In the genomic region with DNA sequence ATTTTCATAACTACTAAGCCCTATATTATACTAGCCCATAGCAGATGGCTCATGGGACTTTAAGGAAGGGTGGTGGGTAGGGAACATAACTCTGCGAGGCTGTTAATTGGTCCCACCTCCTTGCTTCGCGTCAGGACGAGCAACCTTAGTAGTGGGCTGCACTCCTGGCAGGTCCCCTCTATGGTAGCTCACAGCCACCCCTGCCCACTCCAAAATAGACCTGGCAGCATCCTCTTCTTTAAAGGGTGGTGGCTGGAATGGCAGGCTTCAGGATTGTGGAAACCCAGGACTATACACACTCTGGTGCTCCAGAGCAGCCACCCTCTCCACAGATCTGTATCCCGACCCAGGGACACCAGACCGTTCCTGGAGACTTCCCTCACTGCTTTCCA, we compare ENCODE assay signal across 8 mouse cellular contexts. TPM values are rescaled to one million over a fixed set of nuclear protein-coding genes. Genes with fewer than 3 reads are reported as not detected.
DNase-seq lines count a peak whose midpoint lies in the region; ATAC-seq and TF ChIP-seq lines count a peak whose summit lies in the region.

No protein-coding gene starts in this region.

- peak overlapping the region; percentile 93 for H3K4me2 ChIP-seq in limb, embryonic 13.5 days (replicated peaks)
- H3K4me2 ChIP-seq in stomach, embryonic 16.5 days (ENCODE audit: low read depth, low read length): peak overlapping the region; percentile 83

- ATAC-seq in cerebellum, adult (ENCODE audit: insufficient number of reproducible peaks, low FRiP score, low TSS enrichment): peak; percentile 66
- ATAC-seq in limb, embryonic 13.5 days (ENCODE audit: low FRiP score, low read depth): peak; percentile 82
- ATAC-seq in stomach, embryonic 16.5 days (ENCODE audit: insufficient read depth, low FRiP score): peak; percentile 7; the same call in 1 of the 2 replicates

- no peak for TF ChIP-seq CTCF in spleen, adult 2 months (IDR thresholded peaks at IDR 0.05; ENCODE audit: extremely low read depth, insufficient read depth, insufficient read length, insufficient replicate concordance)

- WGBS in spleen, adult 2 months: 15% methylated on average over 6 of the region's 6 CpGs
- 8% methylated on average over 6 of the region's 6 CpGs for WGBS in limb, embryonic 13.5 days
- 7% methylated on average over 6 of the region's 6 CpGs for WGBS in stomach, embryonic 16.5 days

- H3K4me3 ChIP-seq in spleen, adult 2 months (ENCODE audit: extremely low read depth, insufficient read depth, insufficient read length): peak overlapping the region; percentile 95; the same call in 1 of the 2 replicates
- peak overlapping the region; percentile 89 for H3K4me3 ChIP-seq in limb, embryonic 13.5 days
- peak overlapping the region; percentile 97 for H3K4me3 ChIP-seq in stomach, embryonic 16.5 days (replicated peaks; ENCODE audit: low read length)

- H3K27ac ChIP-seq in spleen, adult 2 months (ENCODE audit: insufficient read depth, low read length): peak overlapping the region; percentile 47; the same call in 1 of the 2 replicates
- peak overlapping the region; percentile 81; the same call in 1 of the 2 replicates for H3K27ac ChIP-seq in limb, embryonic 13.5 days
- H3K27ac ChIP-seq in stomach, embryonic 16.5 days (ENCODE audit: low read length): peak overlapping the region; percentile 30; the same call in 1 of the 2 replicates

- H3K27me3 ChIP-seq in spleen, adult 2 months (ENCODE audit: control insufficient read depth, insufficient read depth, low read length): no peaks in the 10 kb centered on the region
- H3K27me3 ChIP-seq in limb, embryonic 13.5 days: no peaks in the 10 kb centered on the region
- H3K27me3 ChIP-seq in stomach, embryonic 16.5 days (ENCODE audit: control insufficient read depth, insufficient read depth, low read length): no peaks in the 10 kb centered on the region

- TF ChIP-seq POLR2A in spleen, adult 2 months (IDR thresholded peaks at IDR 0.05; ENCODE audit: low read depth, low read length): no peak

- H3K36me3 ChIP-seq in spleen, adult 2 months (ENCODE audit: control insufficient read depth, insufficient read depth, low read length): no peaks in the 10 kb centered on the region
- H3K36me3 ChIP-seq in limb, embryonic 13.5 days: 0 out of 2 replicates have a peak, but pooled peaks cover 4% of the 10 kb centered on the region
- no peaks in the 10 kb centered on the region for H3K36me3 ChIP-seq in stomach, embryonic 16.5 days (ENCODE audit: control insufficient read depth, insufficient read depth, low read length)

- no peak for DNase-seq in cerebellum, adult 11-12 months
- peak in 1 of 2 experiments; percentile 6 for DNase-seq in spleen, adult 2 months (ENCODE audit: low read depth in 1 of 2, low spot score in 2 of 2)
- DNase-seq in spleen, postnatal 14 days (ENCODE audit: low spot score in 2 of 2): no peak
- no peak for DNase-seq in layer of hippocampus, adult 11-12 months (ENCODE audit: low spot score)
- DNase-seq in kidney, postnatal 4 days: no peak

- H3K9me3 ChIP-seq in limb, embryonic 13.5 days: no peaks in the 10 kb centered on the region
- no peaks in the 10 kb centered on the region for H3K9me3 ChIP-seq in stomach, embryonic 16.5 days (replicated peaks; ENCODE audit: control insufficient read depth, low read length)

- peaks cover 10% of the 10 kb centered on the region; the same call in 1 of the 2 replicates for H3K4me1 ChIP-seq in spleen, adult 2 months (ENCODE audit: control insufficient read depth, insufficient read depth, insufficient read length)
- peaks cover 23% of the 10 kb centered on the region for H3K4me1 ChIP-seq in limb, embryonic 13.5 days
- H3K4me1 ChIP-seq in stomach, embryonic 16.5 days (ENCODE audit: control insufficient read depth, insufficient read depth, low read length): peaks cover 5% of the 10 kb centered on the region

- peak overlapping the region; percentile 90 for H3K9ac ChIP-seq in limb, embryonic 13.5 days
- peak overlapping the region; percentile 94 for H3K9ac ChIP-seq in stomach, embryonic 16.5 days (ENCODE audit: low read length)

RNA-seq across cellular contexts. Expression of gene Letm1, which starts 0.4 kb away (rescaled TPM):
- 33.8 and 39.6 TPM in 2 replicates for polyA plus RNA-seq in spleen, adult 2 months (2012; rRNA removed)
- 43.6 and 48.2 TPM in 2 replicates for polyA plus RNA-seq in limb, embryonic 13.5 days (2015; fragmentation: Nextera tagmentation; extraction: Ambion mirVana)
- polyA plus RNA-seq in stomach, embryonic 16.5 days (2015; fragmentation: Nextera tagmentation; extraction: Ambion mirVana): 35.3 and 39.3 TPM in 2 replicates

RNA-seq across cellular contexts. Expression of gene Nsd2, which starts 37.5 kb away (rescaled TPM):
- polyA plus RNA-seq in spleen, adult 2 months (2012; rRNA removed): 7.5 and 7.6 TPM in 2 replicates
- 46.4 and 47.8 TPM in 2 replicates for polyA plus RNA-seq in limb, embryonic 13.5 days (2015; fragmentation: Nextera tagmentation; extraction: Ambion mirVana)
- polyA plus RNA-seq in stomach, embryonic 16.5 days (2015; fragmentation: Nextera tagmentation; extraction: Ambion mirVana): 28.3 and 29.9 TPM in 2 replicates

Comparison
In these comparisons a context has a peak if more than half of its experiments do, and no peak if none do; other contexts are left out.
1. ATAC-seq: peak in every context shown above with its lines; median percentile 82 in limb, embryonic 13.5 days; 66 in cerebellum, adult; 7 in stomach, embryonic 16.5 days.
2. H3K27ac ChIP-seq: peak in every context shown above with its lines; median percentile 81 in limb, embryonic 13.5 days; 47 in spleen, adult 2 months; 30 in stomach, embryonic 16.5 days.